Mouse (Mus musculus) thymus, adult 18-20 months (tissue): ENCODE data around the gene Sp9.

Source experiments
- DNase-seq, 2 experiments: peaks; one replicate each; pipeline ENCODE4 v3.0.0; 2022; ENCODE audit warnings: mixed read lengths in 2 of 2

Sp9 gene

GRCm38 (mm10) chr2:73271459-73272161, at the start of gene Sp9:
Gene Sp9, plus strand, starts transcription at chr2:73271925.
- peak; percentile 65 to 74 for DNase-seq

GRCm38 (mm10) chr2:73231081-73231480, 40.6 kb upstream of the Sp9 start:
- no peak for DNase-seq

GRCm38 (mm10) chr2:73241299-73241698, 30.4 kb upstream of the Sp9 start:
- no peak for DNase-seq

- DNase-seq: no peak
These were observed 23.0 kb upstream of the Sp9 start for GRCm38 (mm10) chr2:73248701-73249100.

GRCm38 (mm10) chr2:73263172-73263765, 8.5 kb upstream of the Sp9 start:
- no peak for DNase-seq

GRCm38 (mm10) chr2:73263794-73264610, 7.7 kb upstream of the Sp9 start:
- no peak for DNase-seq

- no peak for DNase-seq
These were observed 7.0 kb upstream of the Sp9 start for GRCm38 (mm10) chr2:73264611-73265195.

- no peak for DNase-seq
These were observed 5.7 kb upstream of the Sp9 start for GRCm38 (mm10) chr2:73266011-73266410.

GRCm38 (mm10) chr2:73266623-73267022, 5.1 kb upstream of the Sp9 start:
- no peak for DNase-seq

GRCm38 (mm10) chr2:73267231-73267630, 4.5 kb upstream of the Sp9 start:
- no peak for DNase-seq

GRCm38 (mm10) chr2:73267818-73268217, 3.9 kb upstream of the Sp9 start:
- DNase-seq: no peak

GRCm38 (mm10) chr2:73268281-73268680, 3.4 kb upstream of the Sp9 start:
- DNase-seq: no peak

GRCm38 (mm10) chr2:73268836-73269395, 2.8 kb upstream of the Sp9 start:
- DNase-seq: no peak

GRCm38 (mm10) chr2:73269666-73270065, 2.1 kb upstream of the Sp9 start:
- DNase-seq: no peak

- no peak for DNase-seq
These were observed 1.6 kb upstream of the Sp9 start for GRCm38 (mm10) chr2:73270071-73270592.

- DNase-seq: no peak
These were observed 899 bp upstream of the Sp9 start for GRCm38 (mm10) chr2:73270593-73271458.

GRCm38 (mm10) chr2:73272351-73273248, 875 bp downstream of the Sp9 start:
- no peak for DNase-seq

- peak in 1 of 2 experiments; percentile 17 for DNase-seq
These were observed 1.8 kb downstream of the Sp9 start for GRCm38 (mm10) chr2:73273249-73274118.

GRCm38 (mm10) chr2:73274119-73274920, 2.6 kb downstream of the Sp9 start:
- DNase-seq: no peak
